9 mouse cellular contexts compared by ENCODE assay signal in the genomic region with DNA sequence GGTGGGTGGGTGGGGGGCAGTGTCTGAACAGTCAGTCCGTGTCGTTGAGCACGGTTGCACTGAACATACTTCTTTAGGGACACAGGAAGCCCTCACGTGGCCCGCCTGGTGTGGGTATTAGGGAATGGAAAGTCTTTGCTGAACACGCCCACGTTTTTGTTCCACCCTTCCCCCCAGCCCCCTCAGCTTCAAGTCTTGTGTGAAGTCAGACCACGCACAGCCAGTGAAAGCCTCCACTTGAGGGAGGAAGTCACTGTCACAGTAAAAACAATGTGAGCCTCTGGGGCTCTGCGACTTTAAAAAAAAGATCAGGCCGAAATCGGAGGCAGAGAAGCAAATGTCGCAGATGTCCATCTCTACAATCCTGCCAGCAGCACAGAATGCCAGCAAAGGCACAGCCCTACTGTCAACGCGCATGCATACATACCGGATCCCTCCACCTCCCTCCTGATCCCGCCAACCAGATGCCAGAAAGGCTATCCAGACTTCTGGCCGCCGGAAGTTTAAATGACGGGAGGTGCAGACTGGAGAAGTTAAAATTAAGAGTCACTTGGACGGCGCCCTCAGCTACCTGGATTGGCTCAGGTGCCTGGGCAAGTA. TPM values are rescaled to one million over a fixed set of nuclear protein-coding genes. Genes with fewer than 3 reads are reported as not detected.
DNase-seq lines count a peak whose midpoint lies in the region; ATAC-seq lines count a peak whose summit lies in the region.
"Had no signal": no experiment of that assay in that cellular context is flagged by ENCODE, and none has a peak within 500 bp of the region (broad histone marks: within the 10 kb centered on the region; RNA-seq: fewer than 3 reads in every experiment).

No protein-coding gene starts in this region.

- peak; percentile 76 for DNase-seq in MN1 (ENCODE audit: low spot score)
- DNase-seq in cerebellum, postnatal 14 days = peak; percentile 76 to 79
- DNase-seq in gastrocnemius, adult 18-20 months (ENCODE audit: low spot score) = peak; percentile 79
- DNase-seq in left cerebral cortex, adult 11 months (ENCODE audit: low spot score) = peak; percentile 56
- peak; percentile 93 for DNase-seq in lung, postnatal 25 days (ENCODE audit: low spot score)
- peak; percentile 78 for DNase-seq in right cerebral cortex, adult 18-20 months
- peak; percentile 52 for DNase-seq in urinary bladder, adult 2 months (ENCODE audit: low spot score)

- peaks cover 22% of the 10 kb centered on the region for H3K4me1 ChIP-seq in hindbrain, embryonic 15.5 days (replicated peaks)

- H3K9me3 ChIP-seq in hindbrain, embryonic 15.5 days = no peaks in the 10 kb centered on the region

- H3K27ac ChIP-seq in hindbrain, embryonic 15.5 days (replicated peaks) = peak overlapping the region; percentile 64

- peak overlapping the region; percentile 34 for H3K9ac ChIP-seq in hindbrain, embryonic 15.5 days

- 0 out of 2 replicates have a peak, but pooled peaks cover 7% of the 10 kb centered on the region for H3K27me3 ChIP-seq in hindbrain, embryonic 15.5 days

- no peaks in the 10 kb centered on the region for H3K36me3 ChIP-seq in hindbrain, embryonic 15.5 days

- H3K4me2 ChIP-seq in hindbrain, embryonic 15.5 days = peak overlapping the region; percentile 92

- peak overlapping the region; percentile 52 for H3K4me3 ChIP-seq in hindbrain, embryonic 15.5 days

- WGBS in hindbrain, embryonic 15.5 days = 2% methylated on average over 21 of the region's 21 CpGs

- ATAC-seq in hindbrain, embryonic 15.5 days (ENCODE audit: low FRiP score, low read depth) = peak; percentile 70

RNA-seq across cellular contexts. Expression of a gene that starts 4.1 kb away (rescaled TPM):
- 10 to 100 TPM; 13.0 to 16.0 TPM for total RNA-seq in gastrocnemius, adult 18-20 months (2021)
- polyA plus RNA-seq in hindbrain, embryonic 15.5 days (2015; fragmentation: Nextera tagmentation; extraction: Ambion mirVana) = 8.3 and 9.3 TPM in 2 replicates
- polyA plus RNA-seq in urinary bladder, adult 2 months (2012; rRNA removed) = 159 and 184 TPM in 2 replicates
- polyA plus RNA-seq: erythroblast, embryonic 14.5 days had no signal

RNA-seq across cellular contexts. Expression of a gene that starts 34.4 kb away (rescaled TPM):
- not detected for total RNA-seq in gastrocnemius, adult 18-20 months (2021)
- 0.10 TPM in 1 of 2 replicates, not detected in the other for polyA plus RNA-seq in hindbrain, embryonic 15.5 days (2015; fragmentation: Nextera tagmentation; extraction: Ambion mirVana)
- 0.28 and 0.33 TPM in 2 replicates for polyA plus RNA-seq in urinary bladder, adult 2 months (2012; rRNA removed)
- polyA plus RNA-seq: erythroblast, embryonic 14.5 days had no signal

Comparison
In these comparisons a context has a peak if more than half of its experiments do, and no peak if none do; other contexts are left out.
1. Peak in every context shown above with its lines: DNase-seq, ATAC-seq, H3K4me3 ChIP-seq and H3K27ac ChIP-seq.
2. RNA of a gene that starts 4.1 kb away (polyA plus RNA-seq): 159 to 184 TPM in urinary bladder, adult 2 months; 8.3 to 9.3 TPM in hindbrain, embryonic 15.5 days; every median in the first group is over 10 times any median in the second.